Comparison of ENCODE assay signal across 9 mouse cellular contexts in genomic region chr10:42295028-42295427, GRCm38 (mm10). TPM values are rescaled to one million over a fixed set of nuclear protein-coding genes. Genes with fewer than 3 reads are reported as not detected.
DNase-seq lines count a peak whose midpoint lies in the region; ATAC-seq and TF ChIP-seq lines count a peak whose summit lies in the region.
"Had no signal": no experiment of that assay in that cellular context is flagged by ENCODE, and none has a peak within 500 bp of the region (broad histone marks: within the 10 kb centered on the region; RNA-seq: fewer than 3 reads in every experiment).

No protein-coding gene starts in this region.

- peaks cover 2% of the 10 kb centered on the region for H3K4me1 ChIP-seq in thymus, adult 2 months (replicated peaks; ENCODE audit: control insufficient read depth, insufficient read depth, low read length)

- intact Hi-C loops in left cerebral cortex, postnatal 14 days (cut with DNase I) = loop anchor here (2.0 to 10.0 kb wide), 2 partner anchors 604 to 780 kb away; partner anchors contain the start of gene Cd164

- TF ChIP-seq POLR2A in thymus, adult 2 months (IDR thresholded peaks at IDR 0.05; ENCODE audit: control insufficient read depth, extremely low read depth, insufficient read depth, low read length, poor library complexity) = no peak

- H3K4me3 ChIP-seq in thymus, adult 2 months (ENCODE audit: control insufficient read depth, insufficient read depth, low read length) = no peak overlapping the region
- H3K4me3 ChIP-seq: heart, embryonic 13.5 days had no signal

- WGBS in thymus, adult 2 months = 25% methylated on average over 1 of the region's 1 CpGs

- DNase-seq in cerebellum, postnatal 4 days (ENCODE audit: low spot score in 2 of 2) = no peak
- DNase-seq in left cerebral cortex, postnatal 14 days (ENCODE audit: low spot score in 2 of 2) = peak; percentile 31 to 49
- DNase-seq in left cerebral cortex, adult 18-20 months (ENCODE audit: low spot score in 2 of 2) = no peak
- peak; percentile 58 for DNase-seq in cerebellum, adult 9-10 months
- DNase-seq in lung, postnatal 36 days = peak; percentile 53
- no peak for DNase-seq in urinary bladder, postnatal 36 days (ENCODE audit: low spot score in 2 of 2)
- DNase-seq in thymus, adult 2 months = no peak

- H3K27ac ChIP-seq in thymus, adult 2 months (ENCODE audit: control insufficient read depth, insufficient read depth, low read length) = no peak overlapping the region
- H3K27ac ChIP-seq: heart, embryonic 13.5 days had no signal

- H3K36me3 ChIP-seq in thymus, adult 2 months (ENCODE audit: control insufficient read depth, insufficient read depth, low read length) = no peaks in the 10 kb centered on the region
- H3K36me3 ChIP-seq: heart, embryonic 13.5 days had no signal

- no peaks in the 10 kb centered on the region for H3K27me3 ChIP-seq in thymus, adult 2 months (ENCODE audit: control insufficient read depth, insufficient read depth, low read length)
- H3K27me3 ChIP-seq: heart, embryonic 13.5 days had no signal

- no peak for TF ChIP-seq CTCF in thymus, adult 2 months (IDR thresholded peaks at IDR 0.05; ENCODE audit: borderline replicate concordance, control insufficient read depth, extremely low read depth, insufficient read depth, low read length, poor library complexity)

- ATAC-seq in cerebellum, adult (ENCODE audit: insufficient number of reproducible peaks, low FRiP score, low TSS enrichment) = 0 out of 2 replicates have a peak, but pooled peaks have one; percentile 59

RNA-seq across cellular contexts. Expression of gene Foxo3, which starts 18.5 kb away (rescaled TPM):
- total RNA-seq in left cerebral cortex, postnatal 14 days (2021) = 10 to 100 TPM; 56.1 to 62.1 TPM
- total RNA-seq in left cerebral cortex, adult 18-20 months (2021) = 10 to 100 TPM; 71.8 to 72.4 TPM
- 76.6 and 83.4 TPM in 2 replicates for polyA plus RNA-seq in thymus, adult 2 months (2012; rRNA removed)

Comparison
In these comparisons a context has a peak if more than half of its experiments do, and no peak if none do; other contexts are left out.
1. DNase-seq: peak in left cerebral cortex, postnatal 14 days (2 of 2), cerebellum, adult 9-10 months (single experiment) and lung, postnatal 36 days (single experiment); none in cerebellum, postnatal 4 days (0 of 2), left cerebral cortex, adult 18-20 months (0 of 2), urinary bladder, postnatal 36 days (0 of 2) and thymus, adult 2 months (single experiment).